Mouse (Mus musculus) CH12.LX (cell line): Measurements from ENCODE around the gene Atp2b2. TPM values are rescaled to one million over a fixed set of nuclear protein-coding genes. Genes with fewer than 3 reads are reported as not detected.
A peak's percentile ranks its signal among the peaks of the same experiment; 100 is the strongest.

Source experiments
- DNase-seq: peaks from one replicate; pipeline ENCODE4 v3.0.0-alpha.2; 2013; ENCODE audit errors: extremely low read depth
- H3K27ac ChIP-seq: 2 replicates; pipeline ENCODE4 v1.5.1; 2012; ENCODE audit warnings: low read depth, mild to moderate bottlenecking, control low read depth, moderate library complexity; ENCODE audit not compliant: insufficient read depth
- H3K27me3 ChIP-seq: replicated peaks from 2 replicates; pipeline ENCODE3; 2012; ENCODE audit warnings: inconsistent platforms
- H3K36me3 ChIP-seq, 2 experiments: replicated peaks in 1 of 2; 2 replicates each; pipeline versions ENCODE3 to v1.6.1; 2012; ENCODE audit warnings: inconsistent platforms in 1 of 2, low read length in 1 of 2, mild to moderate bottlenecking in 1 of 2, mixed read lengths in 1 of 2, moderate library complexity in 1 of 2; ENCODE audit not compliant: control insufficient read depth in 1 of 2, insufficient read depth in 1 of 2
- H3K4me1 ChIP-seq, 2 experiments: 2 replicates each; pipeline ENCODE4 v1.6.1; 2012; ENCODE audit warnings: inconsistent platforms in 1 of 2, moderate library complexity in 1 of 2; ENCODE audit not compliant: insufficient read depth in 2 of 2, control insufficient read depth in 1 of 2
- H3K4me2 ChIP-seq: 2 replicates; pipeline ENCODE4 v1.6.1; 2012; ENCODE audit warnings: low read depth, mild to moderate bottlenecking, control low read depth; ENCODE audit not compliant: poor library complexity, insufficient read depth, severe bottlenecking
- H3K4me3 ChIP-seq, 3 experiments: fragments of 150-350 bp in 1 of 3; sonication (generic) in 1 of 3; replicated peaks in 1 of 3; 2 replicates each; pipeline versions ENCODE3 to v1.5.1; 2011 to 2012; ENCODE audit warnings: low read depth in 2 of 3, low read length in 2 of 3, mild to moderate bottlenecking in 2 of 3, moderate library complexity in 2 of 3, control low read depth in 1 of 3, improper control_type of control experiment in 1 of 3, inconsistent platforms in 1 of 3, mixed read lengths in 1 of 3; ENCODE audit not compliant: poor library complexity in 1 of 3
- H3K79me2 ChIP-seq: replicated peaks from 2 replicates; pipeline ENCODE4 v1.6.1; 2012; ENCODE audit warnings: mild to moderate bottlenecking, moderate library complexity; ENCODE audit not compliant: control insufficient read depth, poor library complexity, insufficient read depth, severe bottlenecking; ENCODE audit errors: extremely low read depth
- H3K9ac ChIP-seq: 2 replicates; pipeline ENCODE4 v1.6.1; 2012; ENCODE audit warnings: low read depth, mild to moderate bottlenecking, control low read depth, moderate library complexity; ENCODE audit not compliant: insufficient read depth
- H3K9me3 ChIP-seq: replicated peaks from 2 replicates; pipeline ENCODE3; 2012; ENCODE audit warnings: low read length, inconsistent platforms, mixed read lengths
- CTCF ChIP-seq, 2 experiments: IDR thresholded peaks in 1 of 2; conservative IDR thresholded peaks in 1 of 2; 2 replicates each; pipeline ENCODE4 v1.5.1; 2011 to 2012; ENCODE audit warnings: low read depth in 2 of 2, low read length in 2 of 2, improper control_type of control experiment in 1 of 2, inconsistent platforms in 1 of 2, mild to moderate bottlenecking in 1 of 2, moderate library complexity in 1 of 2
- JUN ChIP-seq: IDR thresholded peaks from 2 replicates; pipeline ENCODE4 v1.6.1; 2011; ENCODE audit warnings: low read depth, mild to moderate bottlenecking, low read length, improper control_type of control experiment, moderate library complexity; ENCODE audit not compliant: insufficient read depth
- KAT2A ChIP-seq: IDR thresholded peaks from 2 replicates; pipeline ENCODE4 v1.6.1; 2012; ENCODE audit warnings: low read length, improper control_type of control experiment, inconsistent platforms; ENCODE audit not compliant: insufficient replicate concordance
- MAZ ChIP-seq: IDR thresholded peaks from 2 replicates; pipeline ENCODE4 v1.6.1; 2012; ENCODE audit warnings: low read depth, mild to moderate bottlenecking, inconsistent platforms, low read length, improper control_type of control experiment, moderate library complexity
- MEF2A ChIP-seq: IDR thresholded peaks from 2 replicates; pipeline ENCODE4 v1.6.1; 2014; ENCODE audit warnings: low read depth, mild to moderate bottlenecking, inconsistent platforms, low read length, improper control_type of control experiment, borderline replicate concordance
- NELFE ChIP-seq: IDR thresholded peaks from 2 replicates; pipeline ENCODE4 v1.6.1; 2011; ENCODE audit warnings: low read depth, low read length, improper control_type of control experiment
- POLR2A ChIP-seq: IDR thresholded peaks from 2 replicates; pipeline ENCODE4 v1.6.1; 2011; ENCODE audit warnings: low read depth, mild to moderate bottlenecking, improper control_type of control experiment, low read length
- RCOR1 ChIP-seq: conservative IDR thresholded peaks from 2 replicates; pipeline ENCODE4 v1.6.1; 2012; ENCODE audit warnings: low read depth, mild to moderate bottlenecking, inconsistent platforms, low read length, improper control_type of control experiment
- TCF12 ChIP-seq: IDR thresholded peaks from 2 replicates; pipeline ENCODE4 v1.6.1; 2014; ENCODE audit warnings: low read depth, mild to moderate bottlenecking, inconsistent platforms, low read length, improper control_type of control experiment
- USF2 ChIP-seq: conservative IDR thresholded peaks from 2 replicates; pipeline ENCODE4 v1.6.1; 2011; ENCODE audit warnings: low read depth, low read length, improper control_type of control experiment
- dilution Hi-C: fragments of 300-500 bp; cut with MboI; formaldehyde crosslinking; loops from 2 replicates; pipeline ENCODE4 v1.14.3; 2020; ENCODE audit warnings: low sequenced_read_pairs; ENCODE audit not compliant: extremely low pct_unique_long_range_greater_than_20kb, extremely low pct_ligation_motif_present
- in situ Hi-C: fragments of 300-500 bp; cut with MboI; formaldehyde crosslinking; loops from 3 replicates; pipeline ENCODE4 v1.14.3; 2019; ENCODE audit warnings: low sequenced_read_pairs, low pct_ligation_motif_present, low pct_unique_long_range_greater_than_20kb, mixed read lengths
- polyA plus RNA-seq: library from polyadenylated mRNA; unstranded; fragments of >175 nt; gene quantifications from 2 replicates; pipeline ENCODE4 v1.2.1, GENCODE M21; 2012; ENCODE audit warnings: low read depth; ENCODE audit not compliant: insufficient read length
- total RNA-seq, 2 experiments: library from RNA; depleted of rRNA; stranded (reverse); fragments of 300-350 nt in 1 of 2; fragments of >200 nt in 1 of 2; gene quantifications; 2 replicates each; pipeline ENCODE4 v1.2.3; 2012 to 2014

Atp2b2 gene
- total and polyA plus RNA-seq, 3 experiments, result not detected

DNA sequence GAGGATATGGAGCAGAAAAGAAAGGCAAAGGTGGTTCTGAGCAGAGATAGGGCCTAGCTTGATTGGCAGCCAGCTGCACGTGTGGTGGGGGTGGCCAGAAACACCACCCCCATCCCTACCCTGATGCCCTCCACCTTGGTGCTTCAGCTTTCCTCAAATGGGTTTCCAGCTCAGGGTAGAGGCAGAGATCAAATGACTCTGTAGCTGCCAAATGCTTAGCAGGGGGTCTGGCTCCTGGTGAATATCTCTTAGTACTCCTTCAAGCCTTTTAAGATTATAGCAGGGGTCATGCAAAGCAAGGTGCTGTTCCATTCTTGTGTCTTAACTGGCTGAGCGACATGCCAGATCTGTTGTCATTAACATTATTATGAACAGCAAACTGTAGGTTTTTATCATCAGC lies 50.3 kb downstream of the Atp2b2 start:
- no peak for TF ChIP-seq USF2
- TF ChIP-seq JUN, result no peak
- no peak for TF ChIP-seq POLR2A
- TF ChIP-seq MAZ, result no peak
- no peak for TF ChIP-seq KAT2A
- no peak for TF ChIP-seq MEF2A
- Histone ChIP-seq H3K9me3 (peaks cover 3% of the 10 kb centered on the region), H3K36me3 (no peaks in the 10 kb centered on the region), H3K79me2 (no peaks in the 10 kb centered on the region), H3K4me2 (no peak overlapping the region), H3K27ac (no peak overlapping the region), H3K9ac (no peak overlapping the region), H3K4me1 (no peaks in the 10 kb centered on the region), H3K27me3 (peaks cover 84% of the 10 kb centered on the region), H3K4me3 (no peak overlapping the region)
- dilution Hi-C loops, result no loop called here
- in situ Hi-C loops, result no loop called here
- DNase-seq, result no peak

DNA sequence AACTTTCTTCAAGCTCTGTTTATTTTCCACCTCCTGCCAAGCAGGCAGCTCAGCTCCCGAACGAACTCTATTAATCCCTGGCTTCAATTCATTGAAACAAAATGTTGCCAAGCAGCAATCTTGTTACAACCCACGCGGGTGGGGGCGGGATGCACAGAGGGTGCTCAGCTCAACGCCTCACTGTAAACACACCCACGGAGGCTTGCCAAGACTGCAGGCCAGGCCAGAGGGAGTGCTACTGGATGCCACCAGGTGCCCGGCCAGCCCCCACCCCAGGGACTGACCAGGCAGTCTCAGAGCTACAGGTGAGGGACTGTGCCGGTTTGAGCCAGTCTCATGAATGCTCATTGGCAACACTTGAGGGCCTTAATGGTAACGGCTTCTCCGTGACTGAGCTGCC lies 50.9 kb downstream of the Atp2b2 start:
- H3K9me3 ChIP-seq, result peaks cover 3% of the 10 kb centered on the region
- dilution Hi-C loops, result no loop called here
- no peak overlapping the region for H3K27ac ChIP-seq
- no peak for DNase-seq
- H3K79me2 ChIP-seq, result no peaks in the 10 kb centered on the region
- in situ Hi-C loops, result no loop called here
- H3K4me3 ChIP-seq, result no peak overlapping the region
- no peaks in the 10 kb centered on the region for H3K4me1 ChIP-seq
- H3K9ac ChIP-seq, result no peak overlapping the region
- H3K4me2 ChIP-seq, result no peak overlapping the region
- TF ChIP-seq RCOR1 (no peak), KAT2A (no peak), TCF12 (no peak)
- TF ChIP-seq, all 38 proteins: peak for 0
- no peaks in the 10 kb centered on the region for H3K36me3 ChIP-seq
- peaks cover 86% of the 10 kb centered on the region for H3K27me3 ChIP-seq

DNA sequence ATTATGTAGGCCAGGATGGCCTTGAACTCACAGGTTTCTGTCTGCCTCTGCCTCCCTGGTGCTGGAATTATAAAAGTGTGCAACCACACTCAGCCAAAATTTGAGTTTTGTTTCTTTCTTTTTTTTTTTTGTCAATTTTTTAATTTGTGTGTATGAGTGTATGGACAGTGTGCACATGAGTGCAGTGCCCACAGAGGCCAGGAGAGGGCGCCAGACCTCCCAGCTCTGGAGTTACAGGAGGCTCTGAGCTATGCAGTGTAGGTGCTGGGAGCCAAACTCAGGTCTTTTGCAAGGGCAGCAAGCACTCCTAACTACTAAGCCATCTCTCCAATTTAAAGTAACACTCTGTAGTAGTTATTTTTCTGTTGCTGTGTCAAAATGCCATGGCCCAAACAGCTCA lies 52.4 kb downstream of the Atp2b2 start:
- peaks cover 3% of the 10 kb centered on the region for H3K9me3 ChIP-seq

More for the DNA sequence above, 52.4 kb downstream of the Atp2b2 start:
- H3K4me1 ChIP-seq, result no peaks in the 10 kb centered on the region
- H3K9ac ChIP-seq, result no peak overlapping the region
- H3K27me3 ChIP-seq, result peaks cover 86% of the 10 kb centered on the region
- TF ChIP-seq CTCF (conservative IDR thresholded peaks at IDR 0.05 in 1 of 2, IDR thresholded peaks at IDR 0.05 in 1 of 2; ENCODE audit: low read depth in 2 of 2, low read length in 2 of 2) (peak; percentile 13 to 29; a peak in 2 of 4 replicates), NELFE (no peak)
- H3K4me2 ChIP-seq, result no peak overlapping the region
- DNase-seq, result no peak
- dilution Hi-C loops, result no loop called here
- H3K79me2 ChIP-seq, result no peaks in the 10 kb centered on the region
- H3K27ac ChIP-seq, result no peak overlapping the region
- H3K36me3 ChIP-seq, result no peaks in the 10 kb centered on the region
- in situ Hi-C loops, result no loop called here
- H3K4me3 ChIP-seq, result no peak overlapping the region
